Mouse (Mus musculus) myocyte (in vitro differentiated cells): ENCODE data around the gene Pik3r5.

Experiments used
- MAX ChIP-seq: IDR thresholded peaks from one replicate; pipeline ENCODE4 v1.6.1; 2011; ENCODE audit warnings: low read depth, mild to moderate bottlenecking, control low read depth
- MYOD1 ChIP-seq, 3 experiments: IDR thresholded peaks; one replicate each; pipeline ENCODE4 v1.6.1; 2011; ENCODE audit warnings: control low read depth in 2 of 3, low read depth in 2 of 3, mild to moderate bottlenecking in 2 of 3, moderate library complexity in 1 of 3; ENCODE audit not compliant: insufficient read length in 2 of 3, control insufficient read depth in 1 of 3
- POLR2A ChIP-seq: IDR thresholded peaks from one replicate; pipeline ENCODE4 v1.6.1; 2011; ENCODE audit warnings: low read depth, mild to moderate bottlenecking, control low read depth, moderate library complexity; ENCODE audit not compliant: insufficient read length
- SRF ChIP-seq: IDR thresholded peaks from one replicate; pipeline ENCODE4 v1.6.1; 2011; ENCODE audit warnings: low read depth; ENCODE audit not compliant: control insufficient read depth, insufficient read length
- USF1 ChIP-seq: IDR thresholded peaks from one replicate; pipeline ENCODE4 v1.6.1; 2011; ENCODE audit warnings: low read depth, mild to moderate bottlenecking, control low read depth, moderate library complexity

- TF ChIP-seq MYOD1 (IDR thresholded peaks at IDR 0.05; ENCODE audit: control insufficient read depth in 1 of 3, insufficient read length in 2 of 3, low read depth in 2 of 3), result no peak
- no peak for TF ChIP-seq POLR2A
- no peak for TF ChIP-seq MAX
- no peak for TF ChIP-seq SRF
- TF ChIP-seq USF1, result no peak
Measured at GRCm38 (mm10) chr11:68398891-68399547, 32.9 kb upstream of the Pik3r5 start.
